Mouse (Mus musculus): ENCODE measurements around the gene Epn3.

DNA sequence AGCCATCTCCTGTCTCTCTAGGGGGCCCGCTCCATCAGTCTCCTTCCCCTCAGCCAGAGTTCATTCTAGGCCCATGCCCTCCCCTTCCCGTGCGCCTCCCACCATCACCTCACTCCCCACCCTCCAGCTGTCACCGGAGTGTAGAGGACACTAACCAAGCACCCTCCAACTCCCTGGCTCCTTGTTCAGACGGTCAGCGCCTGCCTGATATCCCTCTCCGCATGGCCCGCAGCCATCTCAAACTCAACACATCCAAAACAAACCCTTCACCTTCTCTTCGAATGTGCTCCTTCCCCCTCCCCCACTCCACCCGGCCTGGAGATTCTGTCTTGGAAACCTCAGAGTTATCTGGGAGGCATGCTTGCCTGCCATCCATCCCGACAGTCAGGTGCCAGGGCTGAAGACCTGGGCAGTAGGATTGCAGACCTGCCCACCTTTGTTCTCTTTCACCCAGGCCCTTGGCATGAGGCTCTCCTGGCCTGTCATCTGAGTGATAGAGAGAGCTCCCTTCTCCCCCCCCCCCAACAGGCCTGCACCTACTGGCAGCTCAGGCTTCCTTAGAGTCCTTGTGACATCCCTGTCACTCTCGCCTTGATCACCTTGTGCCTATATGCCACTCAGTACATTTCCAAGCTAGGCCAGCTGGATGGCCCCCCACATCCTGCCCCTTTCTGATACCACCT lies 48.5 kb downstream of the Epn3 start:
- TF ChIP-seq CTCF (conservative IDR thresholded peaks at IDR 0.05 in 1 of 2, IDR thresholded peaks at IDR 0.05 in 1 of 2; ENCODE audit: low read depth in 2 of 2, low read length in 2 of 2) = no peak
- no peak for TF ChIP-seq TBP (conservative IDR thresholded peaks at IDR 0.05; ENCODE audit: low read depth, low read length)
- TF ChIP-seq MEF2A (IDR thresholded peaks at IDR 0.05; ENCODE audit: borderline replicate concordance, low read depth, low read length) = no peak
- no peak for TF ChIP-seq EP300 (IDR thresholded peaks at IDR 0.05; ENCODE audit: low read length)
- TF ChIP-seq CHD1 (IDR thresholded peaks at IDR 0.05; ENCODE audit: low read depth, low read length) = no peak
- no peak for TF ChIP-seq MXI1 (IDR thresholded peaks at IDR 0.05; ENCODE audit: low read depth, low read length)
- TF ChIP-seq GABPA (IDR thresholded peaks at IDR 0.05; ENCODE audit: insufficient replicate concordance, low read depth, low read length) = no peak
- TF ChIP-seq POLR2A (IDR thresholded peaks at IDR 0.05; ENCODE audit: low read depth, low read length) = no peak
- TF ChIP-seq KAT2A (IDR thresholded peaks at IDR 0.05; ENCODE audit: insufficient replicate concordance, low read length) = no peak
- TF ChIP-seq CHD2 (IDR thresholded peaks at IDR 0.05; ENCODE audit: low read length) = no peak
- no peak for TF ChIP-seq ELF1 (IDR thresholded peaks at IDR 0.05; ENCODE audit: low read depth, low read length)
- TF ChIP-seq USF1 (IDR thresholded peaks at IDR 0.05; ENCODE audit: low read depth, low read length) = no peak
- TF ChIP-seq NRF1 (IDR thresholded peaks at IDR 0.05; ENCODE audit: low read depth, low read length) = no peak

All from CH12.LX (cell line).